Mouse (Mus musculus) embryonic fibroblast, embryonic 13.5 days (primary cell): Measurements from ENCODE around the gene Magi2.

Experiments
- CTCF ChIP-seq: IDR thresholded peaks from 2 replicates; pipeline ENCODE4 v1.5.1; 2011; ENCODE audit warnings: mild to moderate bottlenecking, control low read depth, low read length, moderate library complexity, borderline replicate concordance; ENCODE audit not compliant: insufficient read depth
- POLR2A ChIP-seq: IDR thresholded peaks from 2 replicates; pipeline ENCODE4 v1.6.1; 2011; ENCODE audit warnings: low read depth, mild to moderate bottlenecking, control low read depth, low read length, moderate library complexity

DNA sequence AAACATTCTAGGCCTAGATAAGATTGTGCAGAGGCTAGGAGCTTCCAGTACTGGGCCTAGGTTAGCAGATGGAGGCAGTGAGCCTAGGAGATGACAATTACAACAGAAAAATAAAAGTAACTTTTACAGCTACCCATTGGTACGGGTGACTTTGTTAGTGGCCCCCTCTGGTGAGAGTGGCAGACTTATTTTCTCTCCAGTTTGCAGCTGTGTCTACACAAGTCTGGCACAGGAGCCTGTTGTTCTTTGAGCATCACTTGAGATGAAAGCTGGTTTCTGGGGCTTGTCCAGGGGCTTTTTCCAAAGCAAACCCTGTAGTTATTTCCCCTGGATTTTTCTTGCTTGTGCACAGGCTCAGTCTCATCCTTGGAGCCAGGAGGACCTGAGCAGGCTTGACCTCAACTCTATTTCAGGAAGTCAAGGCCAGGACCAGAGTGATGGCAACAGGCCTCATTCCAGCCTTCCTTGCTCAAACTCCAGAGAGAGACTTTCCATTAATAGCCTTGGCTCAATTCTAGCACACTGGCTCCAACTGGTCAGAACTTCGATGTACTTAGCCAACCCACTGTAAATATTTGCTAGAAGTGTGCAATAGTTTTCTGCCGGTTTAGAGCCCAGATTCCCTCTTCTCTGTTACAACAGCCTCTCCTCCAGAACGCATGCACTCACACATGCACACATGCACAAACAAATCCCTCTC lies 1493.5 kb downstream of the Magi2 start:
- TF ChIP-seq CTCF (no peak), POLR2A (no peak)
